Mouse (Mus musculus) hindbrain, embryonic 13.5 days (tissue): ENCODE data around the gene Dhx30. TPM values are rescaled to one million over a fixed set of nuclear protein-coding genes. Genes with fewer than 3 reads are reported as not detected.
A peak's percentile ranks its signal among the peaks of the same experiment; 100 is the strongest.
"Not testable (repeated sequence)": the region's sequence is repeated elsewhere in the genome, so short reads cannot be mapped to it uniquely, and the experiment has no call there.

Experiments used
- ATAC-seq: fragments of 200-750 bp; cut with Nextera tagmentation; 2 replicates; pipeline ENCODE4 v1.8.0; 2017; ENCODE audit warnings: moderate TSS enrichment; ENCODE audit not compliant: low FRiP score
- H3K27ac ChIP-seq: fragments of 300-500 bp; sonication (generic); 2 replicates; pipeline ENCODE4 v1.5.1; 2015; ENCODE audit warnings: inconsistent platforms, mild to moderate bottlenecking, moderate library complexity
- H3K27me3 ChIP-seq: fragments of 300-500 bp; sonication (generic); 2 replicates; pipeline ENCODE4 v1.6.1; 2015; ENCODE audit warnings: mild to moderate bottlenecking, inconsistent platforms
- H3K36me3 ChIP-seq: fragments of 300-500 bp; sonication (generic); 2 replicates; pipeline ENCODE4 v1.6.1; 2015; ENCODE audit warnings: mild to moderate bottlenecking, inconsistent platforms
- H3K4me1 ChIP-seq: fragments of 300-500 bp; sonication (generic); replicated peaks from 2 replicates; pipeline ENCODE4 v1.6.1; 2015; ENCODE audit warnings: inconsistent platforms
- H3K4me2 ChIP-seq: fragments of 300-500 bp; sonication (generic); 2 replicates; pipeline ENCODE4 v1.6.1; 2015; ENCODE audit warnings: inconsistent platforms, mild to moderate bottlenecking, moderate library complexity
- H3K4me3 ChIP-seq: fragments of 300-500 bp; sonication (generic); 2 replicates; pipeline ENCODE4 v1.5.1; 2015; ENCODE audit warnings: mild to moderate bottlenecking, inconsistent platforms
- H3K9ac ChIP-seq: fragments of 300-500 bp; sonication (generic); 2 replicates; pipeline ENCODE4 v1.6.1; 2015; ENCODE audit warnings: mild to moderate bottlenecking, inconsistent platforms
- H3K9me3 ChIP-seq: fragments of 300-500 bp; sonication (generic); 2 replicates; pipeline ENCODE4 v1.6.1; 2016; ENCODE audit warnings: inconsistent platforms
- WGBS: fragments of 180-500 bp; shearing (Covaris S2); methylation state at CpG from one replicate; pipeline ENCODE4 v1.1.7; 2015; 5-methylcytosine and 5-hydroxymethylcytosine counted together
- polyA plus RNA-seq: library from polyadenylated mRNA; unstranded; fragments of >200 nt; fragmentation: Nextera tagmentation; extraction: Ambion mirVana; gene quantifications from 2 replicates; pipeline ENCODE4 v1.2.1, GENCODE M21; 2015

Dhx30 gene
- polyA plus RNA-seq, 1 experiment from 2014 or later, result 186 TPM

- Histone ChIP-seq H3K27me3 (no peaks in the 10 kb centered on the region), H3K27ac (peak overlapping the region; percentile 8; the same call in 1 of the 2 replicates), H3K36me3 (peaks cover 99% of the 10 kb centered on the region), H3K9me3 (no peaks in the 10 kb centered on the region), H3K4me1 (no peaks in the 10 kb centered on the region), H3K4me3 (no peak overlapping the region), H3K9ac (no peak overlapping the region), H3K4me2 (no peak overlapping the region)
- 83% methylated on average over 25 of the region's 25 CpGs for WGBS
- peak; percentile 9; the same call in 1 of the 2 replicates for ATAC-seq
Measured at GRCm38 (mm10) chr9:110084201-110084964, 33.2 kb downstream of the Dhx30 start.

GRCm38 (mm10) chr9:110081066-110081465 is 36.6 kb downstream of the Dhx30 start:
- no peak for ATAC-seq
- 76% methylated on average over 3 of the region's 3 CpGs for WGBS
- H3K36me3 ChIP-seq, result peaks cover 94% of the 10 kb centered on the region
- no peak overlapping the region for H3K27ac ChIP-seq
- no peak overlapping the region for H3K9ac ChIP-seq
- H3K9me3 ChIP-seq, result no peaks in the 10 kb centered on the region
- no peaks in the 10 kb centered on the region for H3K27me3 ChIP-seq
- no peaks in the 10 kb centered on the region for H3K4me1 ChIP-seq
- H3K4me3 ChIP-seq, result no peak overlapping the region
- H3K4me2 ChIP-seq, result no peak overlapping the region

- not testable (repeated sequence) for ATAC-seq, H3K4me1 ChIP-seq, H3K4me3 ChIP-seq, H3K9ac ChIP-seq, H3K27me3 ChIP-seq, H3K27ac ChIP-seq, H3K9me3 ChIP-seq, H3K4me2 ChIP-seq
- peaks cover 90% of the 10 kb centered on the region for H3K36me3 ChIP-seq
- WGBS, result 71% methylated on average over 6 of the region's 7 CpGs
Measured at GRCm38 (mm10) chr9:110076468-110076867, 41.2 kb downstream of the Dhx30 start.

- Histone ChIP-seq H3K27ac (no peak overlapping the region), H3K9ac (no peak overlapping the region)
Measured at GRCm38 (mm10) chr9:110071843-110072242, 45.8 kb downstream of the Dhx30 start.

GRCm38 (mm10) chr9:110071011-110071410 is 46.6 kb downstream of the Dhx30 start:
- H3K4me3 ChIP-seq, result no peak overlapping the region
- ATAC-seq, result no peak
- peaks cover 95% of the 10 kb centered on the region for H3K36me3 ChIP-seq
- WGBS, result 95% methylated on average over 4 of the region's 4 CpGs
- no peaks in the 10 kb centered on the region for H3K4me1 ChIP-seq
- no peaks in the 10 kb centered on the region for H3K9me3 ChIP-seq
- no peak overlapping the region for H3K27ac ChIP-seq
- H3K27me3 ChIP-seq, result no peaks in the 10 kb centered on the region
- no peak overlapping the region for H3K9ac ChIP-seq
- no peak overlapping the region for H3K4me2 ChIP-seq

More at GRCm38 (mm10) chr9:110071843-110072242, 45.8 kb downstream of the Dhx30 start:
- ATAC-seq, result no peak
- Histone ChIP-seq H3K27me3 (no peaks in the 10 kb centered on the region), H3K9me3 (no peaks in the 10 kb centered on the region), H3K36me3 (peaks cover 92% of the 10 kb centered on the region), H3K4me1 (no peaks in the 10 kb centered on the region), H3K4me2 (no peak overlapping the region), H3K4me3 (no peak overlapping the region)
- WGBS, result 0% methylated on average over 1 of the region's 1 CpGs

GRCm38 (mm10) chr9:110070358-110070757 is 47.3 kb downstream of the Dhx30 start:
- Histone ChIP-seq H3K36me3 (peaks cover 99% of the 10 kb centered on the region), H3K27me3 (no peaks in the 10 kb centered on the region), H3K4me2 (no peak overlapping the region), H3K9ac (no peak overlapping the region), H3K4me3 (no peak overlapping the region), H3K4me1 (no peaks in the 10 kb centered on the region), H3K9me3 (no peaks in the 10 kb centered on the region), H3K27ac (peak overlapping the region; percentile 6; the same call in 1 of the 2 replicates)
- ATAC-seq, result no peak
- WGBS, result 81% methylated on average over 9 of the region's 9 CpGs

- H3K9me3 ChIP-seq, result no peaks in the 10 kb centered on the region
- H3K4me2 ChIP-seq, result no peak overlapping the region
- ATAC-seq, result no peak
- no peak overlapping the region for H3K27ac ChIP-seq
- 87% methylated on average over 6 of the region's 6 CpGs for WGBS
- H3K36me3 ChIP-seq, result peaks cover 96% of the 10 kb centered on the region
- no peak overlapping the region for H3K9ac ChIP-seq
- no peak overlapping the region for H3K4me3 ChIP-seq
- H3K4me1 ChIP-seq, result no peaks in the 10 kb centered on the region
- no peaks in the 10 kb centered on the region for H3K27me3 ChIP-seq
Measured at GRCm38 (mm10) chr9:110068745-110069144, 48.9 kb downstream of the Dhx30 start.

GRCm38 (mm10) chr9:110064641-110065040 is 53.0 kb downstream of the Dhx30 start:
- no peaks in the 10 kb centered on the region for H3K27me3 ChIP-seq
- no peak for ATAC-seq
- no peak overlapping the region for H3K27ac ChIP-seq
- no peak overlapping the region for H3K4me3 ChIP-seq
- H3K4me2 ChIP-seq, result no peak overlapping the region
- H3K4me1 ChIP-seq, result peaks cover 3% of the 10 kb centered on the region; the same call in 1 of the 2 replicates
- H3K9me3 ChIP-seq, result no peaks in the 10 kb centered on the region
- H3K9ac ChIP-seq, result no peak overlapping the region
- H3K36me3 ChIP-seq, result peaks cover 58% of the 10 kb centered on the region

GRCm38 (mm10) chr9:110062861-110063260 is 54.8 kb downstream of the Dhx30 start:
- no peak overlapping the region for H3K27ac ChIP-seq
- H3K36me3 ChIP-seq, result peaks cover 40% of the 10 kb centered on the region
- H3K9ac ChIP-seq, result no peak overlapping the region
- no peak overlapping the region for H3K4me3 ChIP-seq
- no peaks in the 10 kb centered on the region for H3K27me3 ChIP-seq
- no peak overlapping the region for H3K4me2 ChIP-seq
- no peaks in the 10 kb centered on the region for H3K9me3 ChIP-seq
- 90% methylated on average over 6 of the region's 6 CpGs for WGBS
- H3K4me1 ChIP-seq, result peaks cover 9% of the 10 kb centered on the region
- no peak for ATAC-seq

- Histone ChIP-seq H3K4me1 (peaks cover 13% of the 10 kb centered on the region), H3K4me3 (no peak overlapping the region), H3K27me3 (no peaks in the 10 kb centered on the region), H3K9me3 (no peaks in the 10 kb centered on the region), H3K27ac (no peak overlapping the region), H3K36me3 (peaks cover 35% of the 10 kb centered on the region), H3K4me2 (no peak overlapping the region), H3K9ac (no peak overlapping the region)
- ATAC-seq, result no peak
- 82% methylated on average over 7 of the region's 7 CpGs for WGBS
Measured at GRCm38 (mm10) chr9:110062405-110062804, 55.2 kb downstream of the Dhx30 start.

- H3K36me3 ChIP-seq, result peaks cover 19% of the 10 kb centered on the region
- no peaks in the 10 kb centered on the region for H3K27me3 ChIP-seq
- no peak overlapping the region for H3K4me3 ChIP-seq
- H3K4me1 ChIP-seq, result peaks cover 26% of the 10 kb centered on the region
- no peak overlapping the region for H3K9ac ChIP-seq
- 64% methylated on average over 2 of the region's 2 CpGs for WGBS
- ATAC-seq, result no peak
- H3K4me2 ChIP-seq, result no peak overlapping the region
- no peaks in the 10 kb centered on the region for H3K9me3 ChIP-seq
- H3K27ac ChIP-seq, result no peak overlapping the region
Measured at GRCm38 (mm10) chr9:110060761-110061160, 56.9 kb downstream of the Dhx30 start.

GRCm38 (mm10) chr9:110057200-110057599 is 60.4 kb downstream of the Dhx30 start:
- Histone ChIP-seq H3K36me3 (no peaks in the 10 kb centered on the region), H3K4me1 (peaks cover 59% of the 10 kb centered on the region), H3K27me3 (no peaks in the 10 kb centered on the region), H3K9ac (no peak overlapping the region), H3K4me2 (peak overlapping the region; percentile 20), H3K9me3 (no peaks in the 10 kb centered on the region), H3K27ac (no peak overlapping the region), H3K4me3 (no peak overlapping the region)
- 92% methylated on average over 1 of the region's 1 CpGs for WGBS
- no peak for ATAC-seq

- Histone ChIP-seq H3K27me3 (no peaks in the 10 kb centered on the region), H3K4me3 (peak overlapping the region; percentile 48), H3K27ac (peak overlapping the region; percentile 97), H3K9me3 (no peaks in the 10 kb centered on the region), H3K4me1 (peaks cover 72% of the 10 kb centered on the region), H3K4me2 (peak overlapping the region; percentile 79), H3K9ac (peak overlapping the region; percentile 81), H3K36me3 (no peaks in the 10 kb centered on the region)
- ATAC-seq, result no peak
- WGBS, result 45% methylated on average over 3 of the region's 3 CpGs
Measured at GRCm38 (mm10) chr9:110054781-110055180, 62.8 kb downstream of the Dhx30 start.
